Mouse (Mus musculus): Measurements from ENCODE around the gene Pcsk5.

Pcsk5 gene

GRCm38 (mm10) chr19:17744474-17745069 is 92.9 kb downstream of the Pcsk5 start:
- DNase-seq (ENCODE audit: extremely low spot score, low spot score) = no peak

- DNase-seq (ENCODE audit: extremely low spot score, low spot score) = no peak
These were observed 96.0 kb downstream of the Pcsk5 start for GRCm38 (mm10) chr19:17741465-17741864.

GRCm38 (mm10) chr19:17732676-17733277 is 104.7 kb downstream of the Pcsk5 start:
- no peak for DNase-seq (ENCODE audit: extremely low spot score, low spot score)

GRCm38 (mm10) chr19:17717066-17717465 is 120.4 kb downstream of the Pcsk5 start:
- peak; percentile 17 for DNase-seq (ENCODE audit: extremely low spot score, low spot score)

- peak; percentile 13 for DNase-seq (ENCODE audit: extremely low spot score, low spot score)
These were observed 122.0 kb downstream of the Pcsk5 start for GRCm38 (mm10) chr19:17715281-17715955.

DNA sequence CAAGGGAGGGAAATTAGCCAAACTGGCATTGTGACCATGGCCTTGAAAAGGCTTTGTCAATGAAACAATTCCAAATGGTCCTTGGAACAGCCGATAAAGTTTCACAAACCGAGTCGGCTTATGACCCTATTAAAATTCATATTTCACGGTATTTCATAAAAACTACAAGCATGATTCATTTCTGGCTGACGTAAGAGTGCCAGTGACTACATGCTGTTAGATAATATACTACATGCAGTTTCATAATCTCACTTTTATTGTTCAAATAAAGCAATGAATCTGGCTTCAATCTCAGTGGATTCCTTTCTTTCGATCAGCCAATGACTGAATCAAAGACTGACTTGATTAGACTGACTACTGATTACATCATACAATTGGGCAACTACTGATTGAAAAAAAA is 145.8 kb downstream of the Pcsk5 start:
- no peak for DNase-seq (ENCODE audit: extremely low spot score, low spot score)

DNA sequence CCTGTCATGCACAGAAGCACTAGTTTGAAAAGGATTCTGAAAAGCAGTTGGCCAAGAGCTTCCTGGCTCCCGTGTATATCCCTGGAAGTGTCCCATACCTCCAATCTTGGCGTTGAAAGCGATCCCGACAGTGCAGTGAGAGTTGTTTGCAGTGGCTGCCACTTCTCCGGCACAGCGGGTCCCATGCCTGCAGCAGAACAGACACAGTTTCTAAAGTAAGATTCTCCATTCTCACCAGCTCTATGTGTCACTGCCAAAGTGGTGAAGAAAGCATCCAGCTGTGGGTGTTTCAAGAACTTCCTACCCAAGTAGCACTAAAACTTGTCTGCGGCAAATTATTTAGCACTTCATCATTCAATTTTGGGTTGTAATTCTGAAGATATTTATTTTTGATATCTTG is 159.1 kb downstream of the Pcsk5 start:
- DNase-seq (ENCODE audit: extremely low spot score, low spot score) = no peak

DNA sequence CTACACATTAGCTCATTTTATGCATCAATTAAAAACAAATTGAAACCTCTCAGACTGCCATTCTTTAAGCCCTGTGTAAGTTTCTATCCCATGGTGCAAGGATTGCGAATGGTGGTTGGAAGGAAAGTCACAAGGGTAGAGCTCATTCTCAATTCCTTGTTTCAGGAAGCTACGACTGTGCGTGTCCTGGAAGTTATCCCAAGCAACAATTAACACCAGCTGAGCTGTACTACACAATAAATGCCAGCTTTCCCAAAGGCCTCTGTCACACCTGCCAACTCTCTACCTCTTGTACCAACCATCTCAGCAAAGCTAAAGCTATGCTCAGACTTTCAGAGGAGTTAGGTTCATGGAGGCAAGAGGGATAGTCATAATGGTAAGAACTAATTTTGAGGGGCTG is 174.8 kb downstream of the Pcsk5 start:
- DNase-seq (ENCODE audit: extremely low spot score, low spot score) = no peak

GRCm38 (mm10) chr19:17662271-17662670 is 175.2 kb downstream of the Pcsk5 start:
- DNase-seq (ENCODE audit: extremely low spot score, low spot score) = no peak

GRCm38 (mm10) chr19:17659321-17659720 is 178.1 kb downstream of the Pcsk5 start:
- no peak for DNase-seq (ENCODE audit: extremely low spot score, low spot score)

DNA sequence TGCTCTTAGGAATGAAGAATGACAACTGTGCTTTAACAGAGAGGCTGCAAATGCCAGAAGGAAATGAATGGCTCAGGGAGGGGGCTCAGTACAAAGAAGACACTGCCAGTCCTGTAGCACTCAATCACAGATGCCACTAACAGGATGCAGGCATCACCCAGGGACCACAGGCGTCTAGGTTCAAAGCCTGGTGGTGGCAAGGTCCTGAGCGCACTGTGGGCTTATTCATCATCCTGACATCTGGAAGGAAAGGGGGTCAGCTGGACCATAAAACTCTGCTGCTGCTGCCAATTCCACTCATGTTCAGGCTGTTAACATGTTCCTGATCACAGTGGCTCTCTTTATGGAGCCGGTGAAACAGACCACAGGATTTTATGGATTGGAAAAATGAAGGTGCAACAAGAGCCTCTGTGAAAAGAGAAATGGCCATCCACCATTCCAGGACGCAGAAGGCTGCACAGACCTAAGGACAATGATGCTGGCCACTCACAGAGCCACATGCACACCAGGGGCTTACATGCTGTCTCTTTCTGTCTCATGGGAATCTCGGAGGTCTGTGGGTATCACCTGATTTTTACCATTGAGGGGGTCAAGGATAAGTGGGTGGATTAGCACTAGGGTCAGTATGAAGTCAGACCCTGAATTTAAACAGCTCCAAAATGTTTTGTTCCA is 186.5 kb downstream of the Pcsk5 start:
- peak; percentile 63 for DNase-seq (ENCODE audit: extremely low spot score, low spot score)

- no peak for DNase-seq (ENCODE audit: extremely low spot score, low spot score)
These were observed 187.5 kb downstream of the Pcsk5 start for GRCm38 (mm10) chr19:17649967-17650366.

GRCm38 (mm10) chr19:17643128-17643797 is 194.2 kb downstream of the Pcsk5 start:
- DNase-seq (ENCODE audit: extremely low spot score, low spot score) = no peak

GRCm38 (mm10) chr19:17635984-17636383 is 201.4 kb downstream of the Pcsk5 start:
- DNase-seq (ENCODE audit: extremely low spot score, low spot score) = no peak

DNA sequence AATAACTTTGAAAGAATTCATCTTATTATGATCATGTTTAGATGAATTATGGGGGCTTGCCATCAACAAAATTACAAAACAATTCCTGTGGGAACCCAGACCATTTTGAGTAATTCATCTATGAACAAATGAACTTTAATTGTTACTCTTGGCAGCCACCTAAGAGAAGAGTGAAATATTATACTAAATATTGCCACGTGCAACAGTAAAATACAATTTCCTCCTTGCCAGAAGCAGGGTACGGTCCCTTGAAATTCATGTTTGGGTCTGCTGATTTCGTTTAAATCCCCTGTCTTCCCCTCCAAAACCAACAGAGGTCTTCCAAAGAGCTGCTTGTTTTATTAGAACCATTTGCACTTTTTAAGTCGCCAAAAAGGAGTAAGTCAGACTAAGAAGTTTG is 221.8 kb downstream of the Pcsk5 start:
- DNase-seq (ENCODE audit: extremely low spot score, low spot score) = no peak

- no peak for DNase-seq (ENCODE audit: extremely low spot score, low spot score)
These were observed 230.9 kb downstream of the Pcsk5 start for GRCm38 (mm10) chr19:17606510-17606909.

GRCm38 (mm10) chr19:17606093-17606492 is 231.3 kb downstream of the Pcsk5 start:
- DNase-seq (ENCODE audit: extremely low spot score, low spot score) = no peak

- no peak for DNase-seq (ENCODE audit: extremely low spot score, low spot score)
These were observed 234.1 kb downstream of the Pcsk5 start for GRCm38 (mm10) chr19:17603322-17603721.

DNA sequence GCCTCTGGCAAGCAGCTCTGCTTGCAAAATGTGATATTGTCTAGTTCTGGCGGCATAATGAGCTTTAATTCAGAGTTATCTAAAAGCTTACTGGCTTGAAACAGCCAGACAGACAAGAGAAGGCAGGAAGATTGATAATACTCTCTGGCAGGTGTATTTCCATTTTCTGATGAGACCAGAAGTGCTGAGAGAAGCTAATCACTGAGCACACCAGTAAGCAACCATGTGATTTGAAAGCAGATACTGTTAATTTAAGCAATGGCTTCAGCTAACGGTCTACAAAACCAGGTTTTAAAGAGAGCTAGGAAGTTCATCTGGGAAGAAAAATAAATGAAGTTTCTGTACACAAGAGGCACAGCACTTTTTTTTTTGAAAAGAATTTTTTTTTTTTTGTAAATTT is 237.1 kb downstream of the Pcsk5 start:
- no peak for DNase-seq (ENCODE audit: extremely low spot score, low spot score)

DNA sequence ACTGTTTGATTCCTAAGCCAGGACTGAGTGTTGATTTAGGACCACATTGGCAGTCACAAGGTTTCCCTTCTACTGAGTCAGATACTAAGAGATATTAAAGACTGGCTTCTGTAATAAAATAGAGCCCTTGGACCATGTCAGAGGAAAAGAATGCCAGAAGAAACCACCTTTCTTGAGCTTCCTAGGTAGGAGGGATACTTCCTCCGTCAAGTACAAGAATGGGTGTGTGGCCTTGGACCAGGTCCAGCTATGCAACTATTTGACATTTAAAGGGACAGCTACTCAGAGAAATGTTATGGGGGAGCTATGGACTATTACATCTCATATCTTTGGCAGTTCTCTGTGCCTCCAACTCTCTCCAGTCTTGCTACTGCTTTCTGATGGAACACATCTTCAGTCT is 244.6 kb downstream of the Pcsk5 start:
- no peak for DNase-seq (ENCODE audit: extremely low spot score, low spot score)

- DNase-seq (ENCODE audit: extremely low spot score, low spot score) = peak; percentile 56
These were observed 246.1 kb downstream of the Pcsk5 start for GRCm38 (mm10) chr19:17591335-17591734.

DNA sequence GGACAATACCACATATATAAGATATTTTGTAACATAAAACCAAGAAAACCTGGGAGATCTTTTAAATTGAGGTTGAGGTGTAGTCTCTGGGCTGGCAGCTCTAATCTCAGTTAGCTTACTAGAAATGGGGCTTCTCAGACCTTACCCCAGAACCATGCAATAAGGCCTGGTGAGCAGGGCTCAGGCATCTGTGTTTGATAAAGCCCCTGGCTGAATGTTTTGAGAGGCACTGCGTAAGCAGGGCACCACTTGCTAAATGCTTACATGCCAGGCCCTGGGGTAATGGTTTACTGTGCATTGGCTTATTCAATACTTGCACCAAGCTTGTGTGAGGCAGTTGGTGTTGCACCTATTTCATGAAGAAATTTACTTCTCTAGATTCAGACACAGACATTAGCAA is 247.1 kb downstream of the Pcsk5 start:
- no peak for DNase-seq (ENCODE audit: extremely low spot score, low spot score)

Measured in neural tube, embryonic 10.5 days (tissue).